Mouse (Mus musculus) heart, adult 2 months (tissue): ENCODE measurements around the gene Adar. TPM values are rescaled to one million over a fixed set of nuclear protein-coding genes. Genes with fewer than 3 reads are reported as not detected.

ENCODE experiments used
- DNase-seq, 2 experiments: peaks; one replicate each; pipeline ENCODE4 v3.0.0; 2021
- H3K27ac ChIP-seq: fragments of 200-600 bp; 2 replicates; pipeline ENCODE4 v1.8.1; 2022
- H3K27me3 ChIP-seq: fragments of 200-500 bp; 2 replicates; pipeline ENCODE4 v1.6.1; 2012; ENCODE audit warnings: mild to moderate bottlenecking, low read length, inconsistent platforms, mixed read lengths; ENCODE audit not compliant: control insufficient read depth, insufficient read depth
- H3K36me3 ChIP-seq: fragments of 200-500 bp; 2 replicates; pipeline ENCODE4 v1.6.1; 2012; ENCODE audit warnings: low read length, inconsistent platforms; ENCODE audit not compliant: control insufficient read depth, insufficient read depth
- H3K4me1 ChIP-seq: fragments of 200-500 bp; 2 replicates; pipeline ENCODE4 v1.6.1; 2011; ENCODE audit warnings: low read length; ENCODE audit not compliant: control insufficient read depth, insufficient read depth
- H3K4me3 ChIP-seq: fragments of 200-600 bp; 2 replicates; pipeline ENCODE4 v1.8.1; 2022
- H3K79me2 ChIP-seq: fragments of 200-500 bp; replicated peaks from 2 replicates; pipeline ENCODE4 v1.6.1; 2012; ENCODE audit warnings: mild to moderate bottlenecking, inconsistent platforms, low read length, moderate library complexity, mixed read lengths; ENCODE audit not compliant: control insufficient read depth, insufficient read depth
- H3K9ac ChIP-seq: fragments of 200-500 bp; 2 replicates; pipeline ENCODE4 v1.6.1; 2012; ENCODE audit warnings: low read depth, mild to moderate bottlenecking, control low read depth, inconsistent platforms, low read length, mixed read lengths
- CTCF ChIP-seq: fragments of 200-600 bp; IDR thresholded peaks from 2 replicates; pipeline ENCODE4 v1.8.1; 2022; ENCODE audit warnings: antibody characterized with exemption, mild to moderate bottlenecking, moderate library complexity
- EP300 ChIP-seq: fragments of 200-500 bp; IDR thresholded peaks from 2 replicates; pipeline ENCODE4 v1.6.1; 2011; ENCODE audit warnings: low read depth, low read length, control low read depth; ENCODE audit not compliant: insufficient read depth
- POLR2A ChIP-seq: fragments of 200-500 bp; IDR thresholded peaks from 2 replicates; pipeline ENCODE4 v1.6.1; 2011; ENCODE audit warnings: mild to moderate bottlenecking, low read depth, low read length, control low read depth; ENCODE audit not compliant: insufficient read depth
- WGBS: fragments of 180-500 bp; shearing (Covaris S2); methylation state at CpG from one replicate; pipeline ENCODE4 v1.1.7; 2018; 5-methylcytosine and 5-hydroxymethylcytosine counted together
- intact Hi-C: fragments of 180-260 bp; cut with DNase I; formaldehyde crosslinking; loops from one replicate; pipeline ENCODE4 v1.15.1; 2025
- polyA plus RNA-seq: library from polyadenylated mRNA; depleted of rRNA; stranded (reverse); fragments of >200 nt; gene quantifications from 2 replicates; pipeline ENCODE4 v1.2.3, GENCODE M21; 2012
- total RNA-seq, 2 experiments: library from RNA; stranded (reverse); gene quantifications; 2 replicates each; pipeline ENCODE4 v1.2.3; 2021

The Adar gene
- total and polyA plus RNA-seq, 3 experiments = 10.8 to 13.1 (median 12.8) TPM

- Histone ChIP-seq H3K79me2 (no peaks in the 10 kb centered on the region), H3K27ac (no peak overlapping the region), H3K27me3 (no peaks in the 10 kb centered on the region), H3K9ac (no peak overlapping the region), H3K4me1 (no peaks in the 10 kb centered on the region), H3K36me3 (no peaks in the 10 kb centered on the region), H3K4me3 (no peak overlapping the region)
- WGBS = 22% methylated on average over 1 of the region's 1 CpGs
- DNase-seq = no peak
- intact Hi-C loops = no loop called here
- no peak for TF ChIP-seq CTCF
- no peak for TF ChIP-seq EP300
- TF ChIP-seq POLR2A = no peak
These were observed 37.5 kb downstream of the Adar start for GRCm38 (mm10) chr3:89752307-89752706.

GRCm38 (mm10) chr3:89755283-89755682, 40.5 kb downstream of the Adar start:
- Histone ChIP-seq H3K4me3 (no peak overlapping the region), H3K36me3 (no peaks in the 10 kb centered on the region), H3K4me1 (no peaks in the 10 kb centered on the region), H3K27me3 (no peaks in the 10 kb centered on the region), H3K9ac (no peak overlapping the region), H3K27ac (no peak overlapping the region), H3K79me2 (no peaks in the 10 kb centered on the region)
- no peak for DNase-seq
- intact Hi-C loops = no loop called here
- 49% methylated on average over 6 of the region's 6 CpGs for WGBS
- TF ChIP-seq EP300 (no peak), CTCF (no peak), POLR2A (no peak)

GRCm38 (mm10) chr3:89757851-89758250, 43.0 kb downstream of the Adar start:
- DNase-seq = no peak
- Histone ChIP-seq H3K4me3 (no peak overlapping the region), H3K4me1 (no peaks in the 10 kb centered on the region), H3K27ac (no peak overlapping the region), H3K9ac (no peak overlapping the region), H3K79me2 (no peaks in the 10 kb centered on the region), H3K36me3 (no peaks in the 10 kb centered on the region), H3K27me3 (no peaks in the 10 kb centered on the region)
- WGBS = 56% methylated on average over 2 of the region's 2 CpGs
- intact Hi-C loops = no loop called here
- TF ChIP-seq CTCF = no peak
- no peak for TF ChIP-seq POLR2A
- no peak for TF ChIP-seq EP300

- no peak for DNase-seq
These were observed 45.0 kb downstream of the Adar start for GRCm38 (mm10) chr3:89759786-89760185.

GRCm38 (mm10) chr3:89764119-89764724, 49.4 kb downstream of the Adar start, which contains the start of gene Chrnb2:
Gene Chrnb2 (minus strand): TSS chr3:89764632.
- Histone ChIP-seq H3K27ac (no peak within 1 kb of the TSS), H3K27me3 (no peaks in the 10 kb centered on the region), H3K4me1 (no peaks in the 10 kb centered on the region), H3K9ac (no peak within 1 kb of the TSS), H3K36me3 (no peaks in the 10 kb centered on the region), H3K4me3 (no peak within 1 kb of the TSS), H3K79me2 (no peaks in the 10 kb centered on the region)
- peak; percentile 69 to 83 for DNase-seq
- intact Hi-C loops = loop anchor here (2.0 kb wide), 1 partner anchor 33 kb away; no protein-coding TSS in a partner anchor
- TF ChIP-seq EP300 (no peak), POLR2A (no peak), CTCF (no peak)
- WGBS = 1% methylated on average over 36 of the region's 36 CpGs

More at GRCm38 (mm10) chr3:89759786-89760185, 45.0 kb downstream of the Adar start:
- Histone ChIP-seq H3K9ac (no peak overlapping the region), H3K4me3 (no peak overlapping the region), H3K4me1 (no peaks in the 10 kb centered on the region), H3K36me3 (no peaks in the 10 kb centered on the region), H3K27me3 (no peaks in the 10 kb centered on the region), H3K27ac (no peak overlapping the region), H3K79me2 (no peaks in the 10 kb centered on the region)
- no peak for TF ChIP-seq POLR2A
- intact Hi-C loops = no loop called here
- WGBS = 64% methylated on average over 3 of the region's 3 CpGs

- H3K4me3 ChIP-seq = no peak overlapping the region
- H3K9ac ChIP-seq = no peak overlapping the region
- peaks cover 5% of the 10 kb centered on the region for H3K4me1 ChIP-seq
- no peak for TF ChIP-seq CTCF
- no peak for TF ChIP-seq EP300
- TF ChIP-seq POLR2A = no peak
- H3K27ac ChIP-seq = no peak overlapping the region
- no peak for DNase-seq
- no peaks in the 10 kb centered on the region for H3K27me3 ChIP-seq
- no peaks in the 10 kb centered on the region for H3K36me3 ChIP-seq
- intact Hi-C loops = no loop called here
- 69% methylated on average over 7 of the region's 7 CpGs for WGBS
- no peaks in the 10 kb centered on the region for H3K79me2 ChIP-seq
These were observed 54.8 kb downstream of the Adar start for GRCm38 (mm10) chr3:89769584-89769983.
